Comparison of ENCODE assay signal across 20 mouse cellular contexts in genomic region chr9:31839106-31840027, GRCm38 (mm10).
DNase-seq lines count a peak whose midpoint lies in the region; ATAC-seq and TF ChIP-seq lines count a peak whose summit lies in the region.
"Had no signal": no experiment of that assay in that cellular context is flagged by ENCODE, and none has a peak within 500 bp of the region (broad histone marks: within the 10 kb centered on the region; RNA-seq: fewer than 3 reads in every experiment).

No protein-coding gene starts in this region.

- 24% methylated on average over 15 of the region's 15 CpGs for WGBS in kidney, embryonic 15.5 days
- WGBS in midbrain, embryonic 12.5 days: 52% methylated on average over 15 of the region's 15 CpGs
- WGBS in midbrain, postnatal 0 days: 46% methylated on average over 15 of the region's 15 CpGs
- 55% methylated on average over 15 of the region's 15 CpGs for WGBS in liver, embryonic 12.5 days (ENCODE audit: insufficient replicate concordance)

- H3K27ac ChIP-seq in kidney, embryonic 15.5 days: peak overlapping the region; percentile 34; the same call in 1 of the 2 replicates
- H3K27ac ChIP-seq in midbrain, embryonic 12.5 days (replicated peaks): no peak overlapping the region
- no peak overlapping the region for H3K27ac ChIP-seq in midbrain, postnatal 0 days (ENCODE audit: low read depth, low read length)
- H3K27ac ChIP-seq in liver, embryonic 12.5 days: no peak overlapping the region
- H3K27ac ChIP-seq: forebrain, embryonic 15.5 days; gastrocnemius, adult 2 months; heart, adult 2 months; hindbrain, embryonic 14.5 days; macrophage had no signal

- TF ChIP-seq CTCF in midbrain, postnatal 0 days (IDR thresholded peaks at IDR 0.05): no peak

- H3K4me2 ChIP-seq in kidney, embryonic 15.5 days: peak overlapping the region; percentile 23
- H3K4me2 ChIP-seq in midbrain, embryonic 12.5 days (replicated peaks): no peak overlapping the region
- no peak overlapping the region for H3K4me2 ChIP-seq in midbrain, postnatal 0 days (ENCODE audit: low read depth, low read length, poor library complexity, severe bottlenecking)
- no peak overlapping the region for H3K4me2 ChIP-seq in liver, embryonic 12.5 days
- H3K4me2 ChIP-seq: forebrain, embryonic 15.5 days; hindbrain, embryonic 14.5 days; liver, embryonic 11.5 days had no signal

- H3K27me3 ChIP-seq in kidney, embryonic 15.5 days: no peaks in the 10 kb centered on the region
- no peaks in the 10 kb centered on the region for H3K27me3 ChIP-seq in midbrain, embryonic 12.5 days
- H3K27me3 ChIP-seq in midbrain, postnatal 0 days (ENCODE audit: insufficient read depth, low read length): no peaks in the 10 kb centered on the region
- H3K27me3 ChIP-seq in liver, embryonic 12.5 days (replicated peaks): no peaks in the 10 kb centered on the region
- H3K27me3 ChIP-seq: forebrain, embryonic 15.5 days had no signal

- peak; percentile 75 for ATAC-seq in kidney, embryonic 15.5 days (replicated peaks; ENCODE audit: low FRiP score)
- peak; percentile 47; the same call in 1 of the 2 replicates for ATAC-seq in midbrain, embryonic 12.5 days (ENCODE audit: low FRiP score, low read depth)
- ATAC-seq in midbrain, postnatal 0 days (ENCODE audit: low FRiP score): no peak
- no peak for ATAC-seq in liver, embryonic 12.5 days
- no peak for ATAC-seq in megakaryocyte, adult 5-6 weeks (ENCODE audit: poor library complexity, severe bottlenecking)
- ATAC-seq: activated CD4-positive, CD25-positive, alpha-beta regulatory T cell, adult 4 months; forebrain, embryonic 15.5 days had no signal

- H3K4me1 ChIP-seq in kidney, embryonic 15.5 days: peaks cover 23% of the 10 kb centered on the region
- peaks cover 11% of the 10 kb centered on the region; the same call in 1 of the 2 replicates for H3K4me1 ChIP-seq in midbrain, embryonic 12.5 days
- H3K4me1 ChIP-seq in midbrain, postnatal 0 days (ENCODE audit: insufficient read depth, low read length): no peaks in the 10 kb centered on the region
- no peaks in the 10 kb centered on the region for H3K4me1 ChIP-seq in liver, embryonic 12.5 days
- H3K4me1 ChIP-seq: forebrain, embryonic 15.5 days had no signal

- no peaks in the 10 kb centered on the region for H3K9me3 ChIP-seq in kidney, embryonic 15.5 days (replicated peaks)
- H3K9me3 ChIP-seq in midbrain, embryonic 12.5 days: no peaks in the 10 kb centered on the region
- no peaks in the 10 kb centered on the region for H3K9me3 ChIP-seq in midbrain, postnatal 0 days (ENCODE audit: low read length)
- H3K9me3 ChIP-seq in liver, embryonic 12.5 days (replicated peaks): no peaks in the 10 kb centered on the region
- H3K9me3 ChIP-seq: forebrain, embryonic 15.5 days had no signal

- no peak for DNase-seq in kidney, adult 18-20 months
- no peak for DNase-seq in midbrain, postnatal 0 days (ENCODE audit: low spot score)
- DNase-seq in mesoderm, embryonic 11.5 days (ENCODE audit: low read depth, low spot score): peak; percentile 38
- DNase-seq in thymus, postnatal 10 days (ENCODE audit: low spot score in 2 of 2): no peak
- DNase-seq: adrenal gland, postnatal 36 days; cerebellum, postnatal 10 days; gastrocnemius, adult 2 months; heart, adult 2 months; kidney, postnatal 25 days; right cerebral cortex, adult 18-20 months had no signal

- no peak overlapping the region for H3K9ac ChIP-seq in kidney, embryonic 15.5 days
- no peak overlapping the region for H3K9ac ChIP-seq in midbrain, embryonic 12.5 days (replicated peaks)
- H3K9ac ChIP-seq in midbrain, postnatal 0 days (replicated peaks; ENCODE audit: low read length, poor library complexity, severe bottlenecking): no peak overlapping the region
- no peak overlapping the region for H3K9ac ChIP-seq in liver, embryonic 12.5 days
- H3K9ac ChIP-seq: forebrain, embryonic 15.5 days; hindbrain, embryonic 14.5 days had no signal

- H3K36me3 ChIP-seq in kidney, embryonic 15.5 days: no peaks in the 10 kb centered on the region
- H3K36me3 ChIP-seq in midbrain, embryonic 12.5 days: no peaks in the 10 kb centered on the region
- H3K36me3 ChIP-seq in midbrain, postnatal 0 days (ENCODE audit: insufficient read depth, low read length): no peaks in the 10 kb centered on the region
- no peaks in the 10 kb centered on the region for H3K36me3 ChIP-seq in liver, embryonic 12.5 days
- H3K36me3 ChIP-seq: forebrain, embryonic 15.5 days had no signal

- H3K4me3 ChIP-seq in kidney, embryonic 15.5 days (replicated peaks): no peak overlapping the region
- no peak overlapping the region for H3K4me3 ChIP-seq in midbrain, embryonic 12.5 days
- no peak overlapping the region for H3K4me3 ChIP-seq in midbrain, postnatal 0 days (ENCODE audit: low read depth, low read length)
- H3K4me3 ChIP-seq in liver, embryonic 12.5 days: no peak overlapping the region
- H3K4me3 ChIP-seq: forebrain, embryonic 15.5 days; gastrocnemius, adult 2 months; heart, adult 2 months; myocyte had no signal

Comparison
In these comparisons a context has a peak if more than half of its experiments do, and no peak if none do; other contexts are left out.
1. ATAC-seq: peak in kidney, embryonic 15.5 days (single experiment) and midbrain, embryonic 12.5 days (single experiment); none in midbrain, postnatal 0 days (single experiment), liver, embryonic 12.5 days (single experiment) and megakaryocyte, adult 5-6 weeks (single experiment).